In the genomic region with DNA sequence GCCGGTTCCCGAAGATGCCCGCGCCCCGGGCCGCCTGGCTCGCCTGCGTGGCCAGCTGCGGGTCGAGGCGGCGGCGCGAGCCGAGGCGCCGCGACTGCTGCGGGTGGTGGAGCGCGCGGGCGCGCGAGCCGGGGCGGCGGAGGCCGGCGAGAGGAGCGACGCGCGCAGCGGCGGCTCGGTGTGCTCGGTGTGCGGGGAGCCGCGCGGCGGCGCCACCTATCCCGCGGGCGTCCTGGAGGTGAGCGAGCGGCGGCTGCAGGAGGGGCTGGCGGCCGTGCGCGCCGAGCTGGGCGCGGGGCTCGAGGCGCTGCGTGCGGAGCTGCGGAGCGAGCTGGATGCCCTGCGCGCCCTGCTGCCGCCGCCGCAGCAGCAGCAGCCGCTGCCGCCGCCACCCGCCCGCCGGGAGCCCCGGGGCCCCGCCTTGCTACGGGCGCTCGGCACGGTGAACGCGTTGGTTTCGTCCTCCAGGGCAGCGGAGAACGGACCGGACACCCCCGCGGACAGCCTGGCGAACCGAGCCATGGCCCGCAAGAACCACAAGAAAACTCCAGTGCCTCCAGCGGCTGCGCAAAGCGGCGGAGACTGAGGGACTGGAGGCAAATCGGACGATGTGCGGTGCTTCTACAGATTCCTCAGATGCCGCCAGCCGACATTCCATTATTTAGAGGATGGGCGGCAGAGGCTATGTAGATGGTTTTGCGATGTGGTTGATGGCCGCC, we compare ENCODE assay signal across 9 mouse cellular contexts. TPM values are rescaled to one million over a fixed set of nuclear protein-coding genes. Genes with fewer than 3 reads are reported as not detected.
A peak's percentile ranks its signal among the peaks of the same experiment; 100 is the strongest.
DNase-seq lines count a peak whose midpoint lies in the region; ATAC-seq and TF ChIP-seq lines count a peak whose summit lies in the region.
"Had no signal": no experiment of that assay in that cellular context is flagged by ENCODE, and none has a peak within 500 bp of the region (broad histone marks: within the 10 kb centered on the region; RNA-seq: fewer than 3 reads in every experiment).

No protein-coding gene starts in this region.

- H3K27ac ChIP-seq in limb, embryonic 14.5 days (replicated peaks; ENCODE audit: low read depth, low read length), result peak overlapping the region; percentile 33; the same call in 1 of the 2 replicates

- WGBS in limb, embryonic 14.5 days, result 3% methylated on average over 55 of the region's 103 CpGs

- H3K36me3 ChIP-seq in megakaryocyte, embryonic 14.5 days (replicated peaks; ENCODE audit: low read length), result no peaks in the 10 kb centered on the region
- no peaks in the 10 kb centered on the region for H3K36me3 ChIP-seq in limb, embryonic 14.5 days (ENCODE audit: control insufficient read depth, insufficient read depth, low read length)

- ATAC-seq in megakaryocyte, adult 5-6 weeks (ENCODE audit: poor library complexity, severe bottlenecking), result no peak
- peak; percentile 56 for ATAC-seq in limb, embryonic 14.5 days (ENCODE audit: low FRiP score, low read depth)
- no peak for ATAC-seq in CD4-positive, CD25-positive, alpha-beta regulatory T cell, adult 4 months

- H3K9me3 ChIP-seq in megakaryocyte, embryonic 14.5 days, result no peaks in the 10 kb centered on the region; the same call in 1 of the 2 replicates
- no peaks in the 10 kb centered on the region for H3K9me3 ChIP-seq in limb, embryonic 14.5 days (ENCODE audit: control insufficient read depth, low read length)

- peak; percentile 68 to 72 for DNase-seq in cerebellum, postnatal 10 days
- DNase-seq in frontal cortex, postnatal 36 days (ENCODE audit: low spot score in 2 of 2), result peak; percentile 67 to 68
- peak; percentile 48 for DNase-seq in limb, embryonic 14.5 days (ENCODE audit: low spot score)
- peak; percentile 68 for DNase-seq in right cerebral cortex, adult 18-20 months
- DNase-seq in urinary bladder, adult 18-20 months (ENCODE audit: low spot score in 2 of 2), result no peak

- H3K27me3 ChIP-seq in megakaryocyte, embryonic 14.5 days (replicated peaks), result peaks cover 99% of the 10 kb centered on the region
- H3K27me3 ChIP-seq in limb, embryonic 14.5 days (ENCODE audit: control insufficient read depth, insufficient read depth, low read length), result peaks cover 25% of the 10 kb centered on the region

- peaks cover 25% of the 10 kb centered on the region for H3K4me1 ChIP-seq in megakaryocyte, embryonic 14.5 days
- H3K4me1 ChIP-seq in limb, embryonic 14.5 days (ENCODE audit: control insufficient read depth, insufficient read depth, low read length), result peaks cover 7% of the 10 kb centered on the region

- TF ChIP-seq POLR2A in limb, embryonic 14.5 days (IDR thresholded peaks at IDR 0.05; ENCODE audit: borderline replicate concordance, extremely low read depth, insufficient read depth, insufficient read length), result peak; percentile 33; the same call in 1 of the 2 replicates

- H3K4me3 ChIP-seq in megakaryocyte, embryonic 14.5 days (replicated peaks), result peak overlapping the region; percentile 83
- peak overlapping the region; percentile 60 for H3K4me3 ChIP-seq in limb, embryonic 14.5 days (replicated peaks; ENCODE audit: low read length)

- H3K4me2 ChIP-seq in limb, embryonic 14.5 days (replicated peaks; ENCODE audit: low read depth, low read length, severe bottlenecking), result peak overlapping the region; percentile 98

- H3K9ac ChIP-seq in limb, embryonic 14.5 days (ENCODE audit: low read depth, low read length, severe bottlenecking), result peak overlapping the region; percentile 71

RNA-seq across cellular contexts. Expression of a gene that starts 0.9 kb away (rescaled TPM):
- polyA plus RNA-seq in megakaryocyte, embryonic 14.5 days (2012; ENCODE audit: insufficient read depth, low replicate concordance), result 0.13 TPM in 1 of 2 replicates, not detected in the other
- total RNA-seq in megakaryocyte, adult 5-6 weeks (2015), result not detected in 2 replicates
- not detected in 2 replicates for total RNA-seq in megakaryocyte, adult 5-6 weeks (2017)
- 0.49 and 0.58 TPM in 2 replicates for polyA plus RNA-seq in limb, embryonic 14.5 days (2012; rRNA removed)
- 0.17 and 0.69 TPM in 2 replicates for polyA plus RNA-seq in limb, embryonic 14.5 days (2014; fragmentation: Nextera tagmentation; extraction: Ambion mirVana)
- polyA plus RNA-seq in CD4-positive, CD25-positive, alpha-beta regulatory T cell, adult 4 months (2017; shearing (Covaris generic)), result not detected
- total RNA-seq: neutrophil, adult 5-6 weeks had no signal

RNA-seq across cellular contexts. Expression of a gene that starts 4.3 kb away (rescaled TPM):
- 3.2 TPM in 1 of 2 replicates, not detected in the other for polyA plus RNA-seq in megakaryocyte, embryonic 14.5 days (2012; ENCODE audit: insufficient read depth, low replicate concordance)
- total RNA-seq in megakaryocyte, adult 5-6 weeks (2015), result 4.1 and 6.1 TPM in 2 replicates
- 1.7 and 2.3 TPM in 2 replicates for total RNA-seq in megakaryocyte, adult 5-6 weeks (2017)
- polyA plus RNA-seq in limb, embryonic 14.5 days (2012; rRNA removed), result 8.6 and 11.5 TPM in 2 replicates
- 3.2 and 3.4 TPM in 2 replicates for polyA plus RNA-seq in limb, embryonic 14.5 days (2014; fragmentation: Nextera tagmentation; extraction: Ambion mirVana)
- polyA plus RNA-seq in CD4-positive, CD25-positive, alpha-beta regulatory T cell, adult 4 months (2017; shearing (Covaris generic)), result 1 to 10 TPM; 4.1 to 5.2 TPM

RNA-seq across cellular contexts. Expression of a gene that starts 36.8 kb away (rescaled TPM):
- polyA plus RNA-seq in megakaryocyte, embryonic 14.5 days (2012; ENCODE audit: insufficient read depth, low replicate concordance), result 0.79 and 1.7 TPM in 2 replicates
- 0.07 TPM in 1 of 2 replicates, not detected in the other for total RNA-seq in megakaryocyte, adult 5-6 weeks (2015)
- total RNA-seq in megakaryocyte, adult 5-6 weeks (2017), result not detected in 2 replicates
- 232 and 360 TPM in 2 replicates for polyA plus RNA-seq in limb, embryonic 14.5 days (2012; rRNA removed)
- polyA plus RNA-seq in limb, embryonic 14.5 days (2014; fragmentation: Nextera tagmentation; extraction: Ambion mirVana), result 51.3 and 64.9 TPM in 2 replicates
- polyA plus RNA-seq in CD4-positive, CD25-positive, alpha-beta regulatory T cell, adult 4 months (2017; shearing (Covaris generic)), result not detected
- total RNA-seq: neutrophil, adult 5-6 weeks had no signal

RNA-seq across cellular contexts. Expression of a gene that starts 57.6 kb away (rescaled TPM):
- polyA plus RNA-seq in megakaryocyte, embryonic 14.5 days (2012; ENCODE audit: insufficient read depth, low replicate concordance), result 0.35 TPM in 1 of 2 replicates, not detected in the other
- total RNA-seq in megakaryocyte, adult 5-6 weeks (2015), result 0.27 and 0.96 TPM in 2 replicates
- total RNA-seq in megakaryocyte, adult 5-6 weeks (2017), result 0.04 and 0.37 TPM in 2 replicates
- 1.9 and 2.1 TPM in 2 replicates for polyA plus RNA-seq in limb, embryonic 14.5 days (2012; rRNA removed)
- 0.22 and 0.26 TPM in 2 replicates for polyA plus RNA-seq in limb, embryonic 14.5 days (2014; fragmentation: Nextera tagmentation; extraction: Ambion mirVana)
- under 1 TPM; 0.28 to 0.38 TPM for polyA plus RNA-seq in CD4-positive, CD25-positive, alpha-beta regulatory T cell, adult 4 months (2017; shearing (Covaris generic))

Comparison
In these comparisons a context has a peak if more than half of its experiments do, and no peak if none do; other contexts are left out.
1. DNase-seq: peak in cerebellum, postnatal 10 days (2 of 2), frontal cortex, postnatal 36 days (2 of 2), limb, embryonic 14.5 days (single experiment) and right cerebral cortex, adult 18-20 months (single experiment); none in urinary bladder, adult 18-20 months (0 of 2).
2. RNA of a gene that starts 36.8 kb away (polyA plus RNA-seq): 51.3 to 360 TPM in limb, embryonic 14.5 days; 0.79 to 1.7 TPM in megakaryocyte, embryonic 14.5 days and not detected in CD4-positive, CD25-positive, alpha-beta regulatory T cell, adult 4 months; every median in the first group is over 10 times any median in the second.